Mouse (Mus musculus) left cerebral cortex, adult 8-10 months (tissue): ENCODE data around the gene Dst. TPM values are rescaled to one million over a fixed set of nuclear protein-coding genes. Genes with fewer than 3 reads are reported as not detected.

ENCODE experiments used
- DNase-seq, 2 experiments: peaks; one replicate each; pipeline ENCODE4 v3.0.0; 2022; ENCODE audit warnings: low spot score in 2 of 2
- total RNA-seq, 4 experiments: library from RNA; stranded (reverse); gene quantifications; 2 replicates each; pipeline ENCODE4 v1.2.4; 2022

Dst gene
- total RNA-seq, 4 experiments from 2014 or later: 223 to 258 (median 235) TPM

DNA sequence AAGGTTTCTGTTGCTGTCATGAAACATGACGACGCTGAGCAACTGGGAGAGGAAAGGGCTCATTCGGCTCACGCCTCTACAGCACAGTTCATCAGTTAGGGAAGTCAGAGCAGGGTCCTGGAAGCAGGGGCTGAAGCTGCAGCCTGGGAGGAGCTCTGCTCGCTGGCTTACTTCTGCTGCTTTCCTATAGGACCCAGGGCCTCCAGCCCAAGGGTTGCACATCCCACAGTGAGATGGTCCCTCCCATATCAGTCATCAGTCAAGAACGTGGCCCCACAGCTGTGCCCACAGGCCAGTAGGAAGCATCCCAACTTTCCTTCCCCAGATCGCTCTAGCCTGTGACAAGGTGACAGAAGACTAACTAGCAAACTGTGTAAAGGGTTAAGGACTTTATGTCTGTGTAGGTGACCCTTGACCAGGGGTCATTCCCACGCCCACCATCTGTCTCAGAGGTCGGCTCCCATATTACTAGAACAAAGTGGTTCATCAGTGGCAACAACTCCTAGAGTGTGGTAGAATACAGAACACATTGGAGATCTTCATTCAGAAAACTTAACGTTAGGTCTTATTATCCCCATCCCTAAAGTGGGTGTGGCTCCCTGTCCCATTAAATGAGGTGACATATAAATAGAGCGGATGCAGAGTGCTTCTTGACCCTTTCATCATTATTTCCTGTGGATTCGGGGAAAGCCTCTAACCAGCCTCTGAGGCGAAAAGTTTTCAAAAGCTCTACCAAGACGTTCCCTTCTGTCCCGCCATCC is 219.9 kb downstream of the Dst start:
- DNase-seq: no peak

DNA sequence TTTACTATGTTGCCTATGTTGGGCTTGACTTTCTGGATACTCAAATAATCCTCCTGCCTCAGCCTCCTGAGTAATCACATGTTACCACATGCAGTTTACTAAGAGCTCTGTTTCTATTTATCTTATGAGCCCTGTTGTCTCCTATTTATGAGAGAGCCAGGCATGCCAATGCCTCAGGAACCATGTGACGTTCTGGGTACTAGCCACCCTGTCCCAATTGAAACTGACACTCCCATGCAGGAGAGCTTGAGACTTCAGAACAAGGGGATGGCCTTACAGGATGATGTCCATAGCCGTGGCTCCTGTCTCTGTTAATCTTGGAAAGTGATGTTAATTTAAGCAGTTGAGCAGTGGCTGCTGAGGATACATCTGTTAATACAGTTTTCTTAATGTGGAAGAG is 220.8 kb downstream of the Dst start:
- DNase-seq: no peak

DNA sequence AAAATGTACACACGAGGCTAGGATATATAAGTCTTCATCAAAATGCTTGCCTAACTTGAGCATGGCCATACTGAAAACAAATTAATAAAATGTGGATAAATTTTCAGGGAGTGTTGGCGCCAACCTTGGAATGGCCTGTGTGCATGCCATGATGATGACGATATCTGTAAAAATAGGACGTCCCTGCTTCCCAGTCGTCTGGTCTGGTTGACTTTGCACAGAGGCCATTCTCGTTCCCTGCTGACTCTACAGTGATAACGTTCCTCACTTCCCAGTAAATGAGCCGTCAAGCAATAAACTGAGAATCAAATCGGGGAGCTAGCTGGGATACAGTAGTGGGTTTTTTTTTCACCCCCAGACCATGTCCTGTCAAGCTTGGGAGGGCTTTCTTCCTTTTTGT is 221.7 kb downstream of the Dst start:
- DNase-seq: no peak

DNA sequence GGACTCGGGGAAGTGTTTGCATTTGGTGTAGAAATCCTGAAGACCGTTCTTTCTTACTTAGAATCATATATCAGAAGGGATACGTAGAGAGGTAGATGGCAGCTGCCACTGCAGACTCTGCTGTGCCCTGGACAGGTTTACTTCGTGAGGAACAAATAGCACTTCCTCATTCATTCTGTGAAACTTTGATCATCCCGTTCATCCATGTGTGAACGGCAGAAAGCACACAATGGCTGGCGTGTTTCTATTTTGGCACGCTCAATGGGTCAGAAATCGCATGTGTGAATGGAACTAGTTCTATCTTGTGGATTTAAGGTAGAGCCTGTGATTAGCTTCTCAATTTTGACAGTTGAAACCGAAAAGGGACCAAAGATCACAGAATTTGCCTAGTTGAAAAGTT is 222.8 kb downstream of the Dst start:
- no peak for DNase-seq

DNA sequence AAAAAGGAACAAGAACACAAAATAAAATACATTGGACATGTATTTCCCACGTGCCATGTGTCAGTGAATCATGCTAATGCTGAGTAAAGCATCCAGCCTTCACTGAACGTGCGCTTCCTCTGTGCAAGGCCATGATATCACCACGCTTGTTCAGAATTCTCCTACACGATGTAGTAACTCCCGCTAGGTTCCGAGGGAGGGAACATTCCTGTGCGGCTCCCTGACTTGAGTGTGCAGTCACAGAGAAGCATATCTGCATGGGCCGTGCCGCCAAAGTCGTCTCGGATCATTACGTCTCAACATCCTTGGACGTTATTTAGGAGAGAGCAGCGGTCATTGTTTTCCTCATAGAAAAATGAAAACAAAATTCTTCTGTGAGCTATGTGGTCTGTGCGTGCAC is 224.8 kb downstream of the Dst start:
- no peak for DNase-seq

DNA sequence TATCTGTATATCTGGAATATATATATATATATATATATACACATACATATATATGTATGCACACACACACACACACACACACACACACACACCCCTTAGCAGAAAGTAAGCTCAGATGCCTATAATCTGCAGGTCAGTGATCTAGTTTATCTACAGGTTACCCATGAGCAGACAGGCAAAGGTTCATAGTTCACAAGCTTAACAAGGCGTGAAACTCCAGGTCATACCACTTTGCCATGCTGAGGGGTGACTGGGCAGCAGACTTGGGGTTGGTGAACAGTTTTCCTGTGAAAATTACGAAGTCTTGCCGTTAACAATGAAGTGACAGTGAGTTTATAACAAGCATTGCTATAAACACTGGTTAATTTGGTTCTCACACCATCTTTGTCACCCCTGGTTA is 227.5 kb downstream of the Dst start:
- no peak for DNase-seq

DNA sequence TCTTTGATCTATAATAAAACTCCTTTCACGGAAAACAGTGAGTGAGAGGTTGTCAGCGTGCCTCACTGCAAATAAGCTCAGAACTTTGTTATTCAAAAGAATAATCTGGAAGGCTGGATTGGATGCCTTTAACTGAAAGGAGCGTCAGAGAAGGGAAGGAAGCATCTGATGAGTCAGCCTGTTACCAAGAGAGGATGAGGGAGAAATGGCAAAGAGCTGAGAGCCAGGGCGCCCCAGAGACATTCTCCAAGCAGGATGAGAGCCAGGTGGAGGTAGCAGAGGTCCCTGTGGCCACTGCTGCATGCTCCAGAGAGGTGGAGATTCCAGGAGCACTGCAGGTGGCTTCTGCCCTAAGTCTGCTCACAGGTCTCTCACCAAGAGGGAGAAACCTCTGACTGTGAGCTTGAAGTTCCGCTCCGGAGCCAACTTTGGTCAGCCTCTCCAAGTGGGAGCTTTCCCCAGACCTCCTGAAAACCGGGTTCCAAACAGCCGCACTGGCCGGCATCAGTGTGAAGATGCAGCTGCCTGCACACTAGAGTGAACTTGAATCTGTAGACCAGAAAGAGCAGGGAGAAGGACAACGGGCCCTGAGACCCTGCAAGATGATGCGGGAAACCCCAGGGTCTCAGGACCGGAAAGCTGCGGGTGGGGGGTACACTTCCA is 231.3 kb downstream of the Dst start:
- DNase-seq: no peak

DNA sequence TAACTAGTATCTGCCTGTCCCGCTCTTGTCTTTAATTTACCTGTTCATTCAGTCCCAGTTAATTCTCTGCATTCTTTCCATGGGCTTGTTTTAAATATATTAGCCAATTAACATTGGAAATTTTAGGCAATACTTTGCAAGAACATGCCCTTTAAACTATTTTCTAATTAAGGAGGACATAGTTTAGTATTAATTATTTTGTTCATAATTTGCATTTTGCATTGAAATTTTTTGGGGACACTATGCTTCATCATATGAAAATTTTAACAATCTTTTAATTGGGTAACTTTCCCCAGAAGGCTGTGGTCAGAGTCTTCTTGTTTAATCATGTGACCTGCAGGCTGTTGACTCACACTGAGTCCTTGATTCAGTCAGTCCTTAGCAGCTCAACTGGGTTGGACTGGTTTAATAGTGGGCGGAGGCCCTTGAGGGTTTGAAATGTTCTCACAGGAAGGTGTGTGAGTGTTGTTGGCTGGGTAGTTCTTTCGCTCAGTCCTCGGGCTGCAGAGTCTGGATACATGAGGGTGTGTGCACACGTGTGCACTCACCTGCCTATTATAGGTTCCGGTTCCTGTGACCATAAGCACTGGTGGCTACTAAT is 231.9 kb downstream of the Dst start:
- no peak for DNase-seq

DNA sequence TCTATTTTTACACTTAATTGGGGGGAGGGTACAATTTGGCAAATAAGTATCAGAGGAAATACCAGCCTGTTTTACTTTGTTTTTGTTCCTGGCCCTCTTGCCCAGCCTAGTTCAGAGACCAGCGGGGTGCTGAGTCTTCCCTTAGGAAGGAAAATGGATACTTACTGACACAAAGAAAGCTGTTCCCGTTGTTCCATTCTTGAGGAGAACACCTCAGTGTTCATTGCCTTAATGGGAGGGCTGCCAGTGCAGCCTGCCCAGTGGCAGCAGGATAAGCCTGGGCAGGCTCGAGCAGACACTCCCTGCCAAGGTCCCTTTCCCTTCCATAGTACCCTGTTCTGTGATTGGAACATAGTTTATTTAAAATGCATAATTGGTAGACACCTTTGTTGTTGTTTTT is 232.7 kb downstream of the Dst start:
- no peak for DNase-seq

DNA sequence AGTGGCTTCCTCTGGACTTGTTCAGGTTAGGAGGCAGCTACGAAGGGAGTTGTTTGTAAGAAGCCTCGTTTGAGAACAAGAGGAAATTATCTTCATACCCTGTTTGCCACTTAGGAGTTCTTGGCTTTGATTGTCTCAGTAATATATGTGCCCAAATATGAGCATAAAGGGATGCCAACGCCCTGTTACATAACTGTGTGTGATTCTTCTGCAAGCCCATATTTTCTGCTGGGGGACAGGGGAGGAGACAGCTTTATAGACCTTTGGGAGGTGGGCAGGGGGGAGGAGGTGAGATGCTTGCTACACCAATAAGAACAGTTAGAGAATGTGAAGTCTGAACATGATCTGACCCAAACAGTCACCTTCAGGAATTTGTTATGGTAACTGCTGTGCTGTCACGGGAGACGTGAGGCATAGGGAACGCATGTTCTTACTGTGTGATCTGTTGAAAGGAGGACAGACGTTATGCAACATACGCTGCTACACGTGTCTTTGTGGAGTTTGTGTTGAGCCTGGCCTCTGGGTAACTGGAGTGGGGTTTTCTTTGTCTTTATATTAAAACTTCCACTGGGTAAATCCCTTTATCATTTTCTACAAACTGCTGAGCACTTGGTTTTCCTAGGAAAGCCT is 235.0 kb downstream of the Dst start:
- no peak for DNase-seq

DNA sequence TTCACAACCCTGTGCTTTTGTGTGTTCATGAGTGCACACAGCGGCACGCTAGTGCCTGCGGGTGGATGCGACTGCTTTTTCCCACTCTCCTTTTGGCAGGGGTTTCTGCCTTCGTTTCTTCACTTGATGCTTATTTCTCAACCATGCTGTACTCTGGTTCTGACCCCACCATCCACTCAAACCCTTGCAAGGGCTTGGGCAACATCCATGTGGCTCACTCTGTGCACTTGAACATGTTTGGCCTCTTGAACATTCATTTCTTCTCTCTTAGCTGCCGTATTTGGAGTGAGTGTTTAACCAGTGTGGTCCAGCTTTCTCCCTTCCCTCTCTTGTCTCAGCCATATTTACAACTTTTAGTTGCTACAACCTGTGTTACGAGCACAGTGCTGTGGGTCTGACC is 236.8 kb downstream of the Dst start:
- DNase-seq: no peak

DNA sequence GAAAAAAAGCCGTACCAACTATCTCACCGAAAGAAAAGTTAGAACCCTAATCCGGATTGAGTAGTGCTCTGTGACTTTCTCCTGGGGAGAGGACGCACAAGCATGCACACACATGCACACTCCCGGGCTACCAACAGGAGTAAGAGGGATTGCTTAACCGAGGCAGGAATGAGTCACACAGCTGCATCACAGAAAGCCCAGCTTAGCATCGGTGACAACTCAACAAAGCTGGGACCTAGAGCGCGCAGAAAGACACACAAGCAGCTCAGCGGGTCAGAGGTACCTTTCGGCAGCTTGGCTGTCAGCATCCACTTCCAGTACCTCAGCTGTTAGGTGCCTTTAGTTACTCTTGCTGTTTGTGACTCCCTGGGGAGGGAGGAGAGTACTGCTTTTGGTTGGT is 240.0 kb downstream of the Dst start:
- DNase-seq: no peak

DNA sequence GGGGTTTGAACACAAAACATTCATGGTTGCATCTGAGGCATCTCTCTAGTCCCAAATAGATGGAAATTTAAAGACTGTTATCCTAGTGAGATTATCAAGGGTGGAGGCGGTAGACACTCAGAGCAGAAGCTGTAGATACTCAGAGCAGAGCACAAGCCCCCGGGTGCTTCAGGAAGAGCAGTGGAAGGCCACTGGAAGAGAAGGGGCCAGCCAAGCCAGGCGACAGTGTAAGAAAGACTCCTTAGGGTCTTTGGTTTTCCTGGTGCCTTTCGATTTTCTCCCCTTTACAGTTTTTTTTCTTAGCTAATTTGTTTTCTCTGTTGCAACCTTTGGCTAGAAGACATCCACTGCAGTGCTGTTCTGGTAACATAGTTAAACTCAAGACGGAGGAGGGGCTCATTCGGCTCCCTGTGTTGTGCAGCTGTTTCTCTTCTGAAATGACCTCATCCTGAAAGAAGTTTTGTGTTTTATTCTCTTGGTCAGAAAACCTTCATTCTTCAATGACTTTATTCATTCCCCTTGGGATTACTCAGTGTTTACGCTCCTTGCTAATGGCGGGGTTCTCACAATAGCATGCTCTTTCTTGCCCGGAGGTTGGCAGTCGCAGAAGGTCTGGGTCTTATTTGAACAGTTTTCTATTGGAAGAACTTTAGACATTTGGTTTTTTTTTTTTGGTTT is 242.5 kb downstream of the Dst start:
- no peak for DNase-seq

DNA sequence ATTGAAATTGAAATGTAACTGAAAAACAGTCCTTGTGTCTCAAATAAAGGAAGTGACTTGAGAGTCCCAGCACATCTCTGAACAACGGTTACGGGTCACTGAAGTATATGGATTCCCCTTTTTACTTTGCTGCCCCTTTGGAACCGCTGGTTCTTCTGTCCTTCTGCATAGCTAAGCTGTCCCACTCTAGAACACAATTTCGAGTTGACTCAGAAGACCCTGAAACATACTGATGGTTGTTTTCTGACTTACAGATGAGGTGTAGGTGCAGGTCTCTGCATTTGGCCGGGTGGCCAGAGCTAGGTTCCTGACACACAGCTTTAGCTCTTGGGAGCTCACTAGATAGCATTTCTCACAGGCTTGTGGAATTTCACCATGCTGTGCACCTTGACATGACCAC is 244.7 kb downstream of the Dst start:
- no peak for DNase-seq

DNA sequence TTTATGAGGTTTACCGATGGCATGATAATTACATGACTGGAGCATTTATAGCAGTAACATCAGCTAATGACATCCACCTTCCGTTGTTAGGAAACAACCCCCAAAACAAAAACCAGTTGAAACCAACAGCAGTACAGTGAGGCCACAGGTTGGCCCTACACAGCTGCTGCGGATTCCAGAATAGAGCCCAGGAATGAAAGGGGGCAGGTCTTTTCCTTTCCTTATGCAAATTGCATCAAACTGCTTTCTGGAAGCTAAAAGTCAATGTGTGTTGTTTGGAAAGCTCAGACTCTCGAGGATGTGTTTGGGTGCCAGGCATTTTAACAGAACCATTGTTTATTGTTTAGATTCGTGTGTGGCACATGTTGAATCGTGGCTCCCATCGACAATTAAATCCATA is 248.0 kb downstream of the Dst start:
- DNase-seq: no peak

DNA sequence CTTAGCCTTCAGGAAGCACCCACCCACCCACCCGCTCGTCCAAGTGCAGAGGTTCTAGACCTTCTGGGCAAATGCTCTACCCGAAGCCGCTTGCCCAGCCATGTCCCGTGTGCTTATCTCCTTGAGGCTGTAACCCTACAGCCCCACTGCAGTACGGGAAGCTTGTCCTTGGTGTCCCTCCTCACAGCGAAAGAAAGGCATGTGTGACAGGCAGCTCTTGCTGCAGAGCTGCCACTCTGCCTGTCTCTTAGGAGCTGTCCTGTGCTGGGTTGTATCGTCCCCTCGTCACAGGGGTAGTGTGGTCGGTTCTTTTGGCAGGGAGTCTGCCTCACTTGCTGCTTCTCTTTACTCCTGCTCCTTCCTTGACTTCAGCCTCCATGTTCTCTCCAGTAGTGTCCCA is 249.7 kb downstream of the Dst start:
- no peak for DNase-seq

DNA sequence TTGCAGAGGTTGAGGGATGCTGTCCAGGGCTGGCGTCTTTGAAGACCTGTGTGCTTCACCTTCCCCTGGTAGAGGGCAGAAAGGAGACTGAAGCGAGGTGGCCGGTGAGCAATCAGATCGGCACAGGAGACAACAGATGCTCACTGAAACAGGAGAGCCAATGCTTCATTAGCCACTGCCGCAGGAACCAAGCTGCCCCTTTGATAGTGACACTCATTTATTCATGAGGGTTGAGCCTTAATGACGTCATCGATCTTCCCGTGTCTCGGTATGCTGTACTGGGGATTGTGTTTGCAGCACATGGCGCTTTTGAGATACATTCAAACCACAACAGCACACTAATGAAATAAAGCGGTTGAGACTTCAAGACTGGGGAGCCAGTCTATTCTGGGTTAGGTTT is 250.8 kb downstream of the Dst start:
- no peak for DNase-seq

DNA sequence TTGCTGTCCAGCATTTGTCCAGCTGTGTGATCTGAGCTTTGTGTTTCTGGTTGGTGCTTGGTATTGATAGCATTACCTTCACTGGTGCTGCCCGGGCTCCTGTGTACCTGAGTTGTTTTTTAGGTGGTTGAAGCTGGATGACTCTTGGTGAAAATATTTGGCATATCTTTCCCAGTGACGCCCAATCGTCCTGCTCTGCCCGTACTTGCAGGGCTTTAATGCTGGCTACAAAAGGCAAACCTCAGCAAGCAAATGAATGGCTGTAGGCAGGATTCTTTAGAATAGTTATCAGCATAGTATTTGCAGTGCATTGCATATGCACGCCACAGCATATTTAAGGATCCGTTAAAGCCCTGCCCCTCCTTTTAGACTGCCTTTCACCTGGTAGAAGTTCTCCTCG is 251.9 kb downstream of the Dst start:
- no peak for DNase-seq

DNA sequence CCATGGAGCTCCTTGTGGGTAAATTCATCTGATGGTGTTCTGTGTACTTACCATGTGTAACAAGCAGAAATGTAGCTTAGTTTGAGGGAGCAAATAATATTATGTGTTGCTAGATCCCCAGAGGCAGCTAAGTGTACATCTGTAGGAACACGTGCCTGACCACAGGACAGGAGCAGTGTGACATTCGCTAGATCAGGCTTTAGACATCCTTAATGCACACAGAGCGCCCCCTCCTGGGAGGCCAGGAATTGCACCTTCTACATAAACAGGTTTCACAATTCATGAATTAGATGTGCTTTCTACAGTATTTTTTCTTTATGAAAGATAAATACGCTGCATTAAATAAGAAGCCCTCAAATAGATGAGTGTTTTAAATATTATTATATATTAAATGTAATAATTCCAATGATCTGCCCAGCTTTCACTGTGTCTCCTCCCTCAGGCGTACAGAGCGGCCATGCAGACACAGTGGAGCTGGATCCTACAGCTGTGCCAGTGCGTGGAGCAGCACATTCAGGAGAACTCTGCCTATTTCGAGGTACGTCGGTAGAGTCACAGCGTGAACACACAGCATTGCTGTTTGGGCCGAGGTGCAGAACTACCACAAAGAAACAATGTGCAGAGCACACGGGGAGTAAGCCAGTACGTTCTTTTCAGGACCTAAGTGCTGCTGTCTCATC is 256.7 kb downstream of the Dst start:
- DNase-seq: peak; percentile 77 to 94

DNA sequence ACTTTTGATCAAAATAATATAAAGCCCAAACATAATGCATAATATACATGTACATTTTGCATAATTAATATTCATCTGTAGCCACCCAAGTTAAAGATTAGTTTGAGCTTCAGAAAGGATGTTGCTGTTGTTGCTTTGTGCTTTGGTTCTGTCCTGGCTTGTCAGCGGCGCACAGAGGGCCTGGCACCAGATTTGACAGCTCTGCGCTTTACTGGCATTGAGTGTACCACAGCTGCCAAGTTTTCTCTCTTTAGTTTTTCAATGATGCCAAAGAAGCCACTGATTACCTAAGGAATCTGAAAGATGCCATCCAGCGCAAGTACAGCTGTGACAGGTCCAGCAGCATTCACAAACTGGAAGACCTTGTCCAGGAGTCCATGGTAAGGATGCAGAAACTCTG is 257.9 kb downstream of the Dst start:
- DNase-seq: no peak
